Mouse (Mus musculus): Measurements from ENCODE around the gene Btf3l4.

Gene Btf3l4

GRCm38 (mm10) chr4:108832916-108833827 lies at the start of gene Btf3l4:
Gene Btf3l4, minus strand, starts transcription at chr4:108833614.
- DNase-seq = peak; percentile 88

- peak; percentile 2 to 23 for DNase-seq
Measured at GRCm38 (mm10) chr4:108878963-108879822, 45.8 kb upstream of the Btf3l4 start, which contains the start of gene Rab3b. Gene Rab3b, plus strand, starts transcription at chr4:108879063.

GRCm38 (mm10) chr4:108877901-108878300 lies 44.5 kb upstream of the Btf3l4 start:
- DNase-seq = no peak

- DNase-seq = no peak
Measured at GRCm38 (mm10) chr4:108873746-108874145, 40.3 kb upstream of the Btf3l4 start.

- peak; percentile 78 to 88 for DNase-seq
Measured at GRCm38 (mm10) chr4:108869730-108870374, 36.4 kb upstream of the Btf3l4 start.

GRCm38 (mm10) chr4:108866806-108867205 lies 33.4 kb upstream of the Btf3l4 start:
- DNase-seq = no peak

GRCm38 (mm10) chr4:108848505-108848848 lies 15.1 kb upstream of the Btf3l4 start, which contains the start of gene A730015C16Rik:
Gene A730015C16Rik, minus strand, starts transcription at chr4:108848619.
- peak in 1 of 2 experiments; percentile 35 for DNase-seq

GRCm38 (mm10) chr4:108847715-108848504 lies 14.5 kb upstream of the Btf3l4 start, which contains the start of gene Kti12:
Gene Kti12, plus strand, starts transcription at chr4:108847785.
- peak; percentile 81 to 83 for DNase-seq

- no peak for DNase-seq
Measured at GRCm38 (mm10) chr4:108845824-108846569, 12.6 kb upstream of the Btf3l4 start.

- DNase-seq = no peak
Measured at GRCm38 (mm10) chr4:108843336-108843735, 9.9 kb upstream of the Btf3l4 start.

GRCm38 (mm10) chr4:108841920-108842578 lies 8.6 kb upstream of the Btf3l4 start:
- DNase-seq = no peak

- no peak for DNase-seq
Measured at GRCm38 (mm10) chr4:108838031-108838430, 4.6 kb upstream of the Btf3l4 start.

- peak in 1 of 2 experiments; percentile 33 for DNase-seq
Measured at GRCm38 (mm10) chr4:108835496-108835895, 2.1 kb upstream of the Btf3l4 start.

GRCm38 (mm10) chr4:108834971-108835311 lies 1.5 kb upstream of the Btf3l4 start:
- peak in 1 of 2 experiments; percentile 16 for DNase-seq

- DNase-seq = peak; percentile 91 to 94
Measured at GRCm38 (mm10) chr4:108834115-108834970, 929 bp upstream of the Btf3l4 start, which contains the start of gene Txndc12. Gene Txndc12, plus strand, starts transcription at chr4:108834601.

- DNase-seq = no peak
Measured at GRCm38 (mm10) chr4:108833828-108834114, 357 bp upstream of the Btf3l4 start.

GRCm38 (mm10) chr4:108830698-108831097 lies 2.7 kb downstream of the Btf3l4 start:
- no peak for DNase-seq

GRCm38 (mm10) chr4:108826643-108827042 lies 6.8 kb downstream of the Btf3l4 start:
- DNase-seq = no peak

GRCm38 (mm10) chr4:108826096-108826495 lies 7.3 kb downstream of the Btf3l4 start:
- DNase-seq = no peak

GRCm38 (mm10) chr4:108825677-108826076 lies 7.7 kb downstream of the Btf3l4 start:
- no peak for DNase-seq

All from kidney, adult 8-10 months (tissue).